Mouse (Mus musculus) cerebellum, adult 2 months (tissue): ENCODE data around the gene Kirrel.

Experiments used
- CTCF ChIP-seq: fragments of 200-500 bp; IDR thresholded peaks from 2 replicates; pipeline ENCODE4 v1.5.1; 2011; ENCODE audit warnings: low read depth, mild to moderate bottlenecking, control low read depth, low read length, moderate library complexity, borderline replicate concordance; ENCODE audit not compliant: insufficient read depth
- POLR2A ChIP-seq: fragments of 200-500 bp; IDR thresholded peaks from 2 replicates; pipeline ENCODE4 v1.6.1; 2011; ENCODE audit warnings: low read length, control low read depth, borderline replicate concordance; ENCODE audit not compliant: insufficient read depth

GRCm38 (mm10) chr3:87067396-87067975, 107.1 kb downstream of the Kirrel start:
- TF ChIP-seq CTCF (no peak), POLR2A (no peak)
